Mouse (Mus musculus) splenic B cell, adult 2 months (primary cell): Measurements from ENCODE around the gene Kctd8.
"Not testable (repeated sequence)": the region's sequence is repeated elsewhere in the genome, so short reads cannot be mapped to it uniquely, and the experiment has no call there.

ENCODE experiments used
- DNase-seq: peaks from one replicate; pipeline ENCODE4 v3.0.0-alpha.2; 2011; ENCODE audit warnings: low read depth, low spot score
- H3K27me3 ChIP-seq: 2 replicates; pipeline ENCODE4 v1.6.1; 2012; ENCODE audit warnings: mild to moderate bottlenecking, low read length, moderate library complexity, mixed read lengths; ENCODE audit not compliant: control insufficient read depth, poor library complexity, insufficient read depth, severe bottlenecking
- H3K36me3 ChIP-seq: 2 replicates; pipeline ENCODE4 v1.6.1; 2012; ENCODE audit warnings: mild to moderate bottlenecking, low read length, moderate library complexity, mixed read lengths; ENCODE audit not compliant: control insufficient read depth, poor library complexity, insufficient read depth, severe bottlenecking

Kctd8 gene

DNA sequence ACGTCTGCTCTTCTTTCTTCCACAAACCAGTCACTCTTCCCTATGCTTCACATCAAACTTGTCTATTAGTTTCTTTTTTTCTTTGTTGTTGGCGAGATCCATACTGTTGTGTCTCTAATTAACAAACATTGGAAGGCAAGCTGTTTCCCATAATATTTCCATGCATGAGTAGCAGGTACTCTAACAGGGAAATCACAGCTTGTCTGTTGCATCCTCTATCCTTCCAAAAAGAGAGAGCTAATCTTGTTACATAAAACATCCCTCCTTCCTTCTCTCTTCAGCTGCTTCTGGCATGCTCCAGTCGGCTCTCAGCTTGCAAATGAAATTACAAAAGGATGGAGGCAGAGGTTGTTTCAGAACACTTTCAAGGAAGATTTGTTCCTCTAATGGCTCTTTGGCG lies 107.9 kb downstream of the Kctd8 start:
- DNase-seq, result no peak
- Histone ChIP-seq H3K36me3 (no peaks in the 10 kb centered on the region), H3K27me3 (no peaks in the 10 kb centered on the region)

DNA sequence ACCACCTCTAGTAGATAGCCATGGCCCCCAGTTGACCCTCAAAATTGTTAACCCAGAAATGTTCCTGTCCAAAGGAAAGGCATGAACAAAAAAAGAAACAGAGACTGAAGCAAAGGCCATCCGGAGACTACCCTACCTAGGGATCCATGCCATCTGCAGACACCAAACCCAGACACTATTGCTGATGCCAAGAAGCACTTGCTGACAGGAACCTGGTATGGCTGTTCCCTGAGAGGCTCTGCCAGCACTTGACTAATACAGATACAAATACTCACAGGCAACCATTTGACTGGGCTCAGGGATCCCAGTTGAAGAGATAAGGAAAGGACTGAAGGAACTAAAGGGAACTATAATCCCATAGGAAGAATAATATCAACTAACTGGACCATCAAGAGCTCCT lies 109.8 kb downstream of the Kctd8 start:
- H3K27me3 ChIP-seq, H3K36me3 ChIP-seq: not testable (repeated sequence)

DNA sequence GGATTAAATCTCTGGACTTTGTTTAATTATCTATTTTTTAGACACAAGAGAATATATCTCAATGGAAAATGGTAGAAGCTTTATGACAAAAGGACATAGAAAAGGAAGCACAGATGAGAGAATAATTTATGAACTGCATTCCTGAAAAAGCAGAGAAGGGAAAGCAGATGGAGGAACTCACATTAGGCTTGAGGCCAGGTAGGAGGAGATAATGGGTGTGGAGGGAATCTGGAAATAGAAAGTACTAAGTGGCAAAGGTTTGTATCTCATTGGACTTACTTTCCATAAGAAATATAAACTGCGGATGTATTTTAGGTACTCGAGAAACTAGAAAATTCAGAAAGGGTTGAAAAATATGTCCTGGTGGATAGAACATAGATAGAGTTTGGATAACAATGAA lies 114.3 kb downstream of the Kctd8 start:
- no peak for DNase-seq
- no peaks in the 10 kb centered on the region for H3K27me3 ChIP-seq
- H3K36me3 ChIP-seq, result no peaks in the 10 kb centered on the region

More for the DNA sequence above, 109.8 kb downstream of the Kctd8 start:
- not testable (repeated sequence) for DNase-seq

GRCm38 (mm10) chr5:69222608-69223007 lies 118.9 kb downstream of the Kctd8 start:
- no peak for DNase-seq
- H3K27me3 ChIP-seq, result no peaks in the 10 kb centered on the region
- H3K36me3 ChIP-seq, result no peaks in the 10 kb centered on the region

DNA sequence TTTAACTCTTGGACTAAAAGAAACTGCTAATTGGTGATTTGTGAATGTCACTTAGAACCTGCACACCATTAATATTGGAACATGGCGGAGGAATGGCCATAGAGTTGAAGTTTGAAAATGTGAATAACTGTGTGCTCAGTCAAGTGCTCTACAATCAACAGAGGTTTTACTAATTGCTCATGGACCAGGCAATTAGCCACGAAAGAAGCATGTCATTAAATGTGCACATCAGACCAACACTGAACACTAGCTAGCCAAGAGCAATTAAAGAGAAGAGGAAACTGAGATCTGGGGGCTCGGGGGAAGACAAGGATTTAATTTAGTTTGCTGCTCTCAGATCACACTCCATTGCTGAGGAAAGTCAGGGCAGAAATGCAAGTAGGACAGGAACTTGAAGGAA lies 126.3 kb downstream of the Kctd8 start:
- Histone ChIP-seq H3K36me3 (no peaks in the 10 kb centered on the region), H3K27me3 (no peaks in the 10 kb centered on the region)
- DNase-seq, result no peak

DNA sequence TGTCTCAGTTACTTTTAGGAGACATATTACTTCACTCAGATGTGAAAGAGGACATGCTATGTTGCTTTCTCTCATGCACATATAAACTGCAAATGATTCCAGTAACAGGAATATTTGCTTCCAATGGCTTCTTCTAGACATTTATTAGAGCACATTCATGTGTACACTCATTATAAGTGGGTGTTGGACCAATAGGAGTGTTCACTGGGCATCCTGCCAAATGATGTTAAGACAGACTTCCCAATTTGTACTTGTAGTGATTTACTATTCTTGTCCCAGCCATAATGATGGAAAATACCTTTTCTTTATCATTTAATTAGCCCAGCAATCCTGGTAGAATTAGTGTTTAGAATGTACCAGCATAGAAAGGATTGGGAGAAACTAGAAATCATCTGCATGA lies 132.1 kb downstream of the Kctd8 start:
- no peak for DNase-seq
- Histone ChIP-seq H3K36me3 (no peaks in the 10 kb centered on the region), H3K27me3 (no peaks in the 10 kb centered on the region)

GRCm38 (mm10) chr5:69207713-69208112 lies 133.8 kb downstream of the Kctd8 start:
- no peaks in the 10 kb centered on the region for H3K27me3 ChIP-seq
- no peak for DNase-seq
- no peaks in the 10 kb centered on the region for H3K36me3 ChIP-seq

- DNase-seq, result no peak
- Histone ChIP-seq H3K36me3 (no peaks in the 10 kb centered on the region), H3K27me3 (no peaks in the 10 kb centered on the region)
Measured at GRCm38 (mm10) chr5:69159897-69160509, 181.5 kb downstream of the Kctd8 start.

DNA sequence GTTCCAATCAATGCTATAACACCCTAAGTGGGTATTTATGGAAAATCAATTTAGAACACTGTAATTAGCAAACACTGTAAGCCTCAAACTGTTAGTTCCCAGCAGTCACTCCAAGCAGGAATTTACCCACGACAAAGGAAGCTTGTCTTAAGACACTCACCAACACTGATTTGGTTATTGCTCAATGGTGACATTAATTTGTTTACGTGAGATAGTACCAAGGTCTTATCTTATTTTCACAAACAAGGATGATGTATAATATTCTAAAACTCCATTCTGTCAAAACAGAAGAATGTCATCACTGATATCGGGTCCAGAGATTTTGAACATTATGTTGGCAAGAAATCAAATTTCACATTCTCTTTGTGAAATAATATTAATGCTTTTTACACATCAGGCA lies 185.0 kb downstream of the Kctd8 start:
- Histone ChIP-seq H3K27me3 (no peaks in the 10 kb centered on the region), H3K36me3 (no peaks in the 10 kb centered on the region)
- no peak for DNase-seq

- Histone ChIP-seq H3K36me3 (no peaks in the 10 kb centered on the region), H3K27me3 (no peaks in the 10 kb centered on the region)
- DNase-seq, result no peak
Measured at GRCm38 (mm10) chr5:69145827-69146226, 195.7 kb downstream of the Kctd8 start.

GRCm38 (mm10) chr5:69141082-69141481 lies 200.4 kb downstream of the Kctd8 start:
- no peaks in the 10 kb centered on the region for H3K36me3 ChIP-seq
- DNase-seq, result no peak
- no peaks in the 10 kb centered on the region for H3K27me3 ChIP-seq

DNA sequence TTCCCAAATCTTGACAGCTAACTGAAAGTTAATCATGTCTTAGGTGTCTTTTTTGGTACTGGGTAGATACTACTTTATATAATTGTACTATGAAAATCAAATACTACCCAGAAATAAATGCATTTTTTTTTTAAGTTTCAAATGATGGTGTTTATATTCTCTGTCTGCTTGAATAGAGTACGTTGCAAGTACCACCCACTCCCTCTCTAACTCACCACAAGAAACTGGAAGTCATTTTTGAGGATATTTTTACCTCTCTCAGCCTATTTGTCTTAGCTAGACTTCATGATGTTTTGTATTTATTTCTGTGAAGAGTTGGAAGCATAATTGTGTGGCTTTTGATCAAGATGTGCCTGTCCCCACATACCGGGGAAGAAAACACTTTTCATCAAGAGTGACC lies 232.8 kb downstream of the Kctd8 start:
- no peaks in the 10 kb centered on the region for H3K36me3 ChIP-seq
- no peak for DNase-seq

DNA sequence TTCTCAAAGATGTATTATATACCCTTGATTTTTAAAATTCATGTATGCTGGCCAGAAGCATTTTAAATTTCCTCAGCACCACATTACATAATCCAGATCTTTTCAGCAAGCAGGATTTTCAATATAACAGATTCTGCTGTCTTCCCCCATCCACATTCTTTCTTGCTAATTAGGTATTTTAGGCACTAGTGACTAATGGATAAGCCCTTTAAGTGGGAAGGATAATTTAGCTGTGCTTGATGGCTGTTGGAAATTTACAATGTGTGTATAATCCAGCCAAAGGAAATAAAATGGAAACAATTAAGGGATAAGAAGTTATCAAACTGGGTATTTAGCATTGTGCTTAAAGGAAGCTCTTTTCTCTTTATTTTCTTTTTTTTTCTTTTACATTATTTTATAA lies 252.6 kb downstream of the Kctd8 start:
- Histone ChIP-seq H3K27me3 (no peaks in the 10 kb centered on the region), H3K36me3 (no peaks in the 10 kb centered on the region)
- DNase-seq, result no peak

More for the DNA sequence above, 232.8 kb downstream of the Kctd8 start:
- no peaks in the 10 kb centered on the region for H3K27me3 ChIP-seq
